Mouse (Mus musculus): ENCODE measurements around the gene Rad18.

GRCm38 (mm10) chr6:112738924-112739323 lies 42.4 kb upstream of the Rad18 start:
- TF ChIP-seq POLR2A (IDR thresholded peaks at IDR 0.05; ENCODE audit: insufficient read depth, low read depth, low read length): no peak
- TF ChIP-seq EP300 (IDR thresholded peaks at IDR 0.05; ENCODE audit: insufficient read depth, low read depth, low read length): no peak
- TF ChIP-seq CTCF (IDR thresholded peaks at IDR 0.05): no peak
